Mouse (Mus musculus) forebrain, postnatal 0 days (tissue): ENCODE measurements around the gene Pde11a. TPM values are rescaled to one million over a fixed set of nuclear protein-coding genes. Genes with fewer than 3 reads are reported as not detected.
"Not testable (repeated sequence)": the region's sequence is repeated elsewhere in the genome, so short reads cannot be mapped to it uniquely, and the experiment has no call there.

ENCODE experiments used
- ATAC-seq: fragments of 200-750 bp; cut with Nextera tagmentation; 2 replicates; pipeline ENCODE4 v1.8.0; 2017; ENCODE audit warnings: mild to moderate bottlenecking, moderate library complexity
- DNase-seq: peaks from one replicate; pipeline ENCODE4 v3.0.0-alpha.2; 2015
- H3K27ac ChIP-seq: fragments of 300-500 bp; sonication (generic); 2 replicates; pipeline ENCODE4 v1.5.1; 2014; ENCODE audit warnings: low read depth, mild to moderate bottlenecking, antibody characterized with exemption, low read length, moderate library complexity, mixed read lengths
- H3K27me3 ChIP-seq: fragments of 300-500 bp; sonication (generic); 2 replicates; pipeline ENCODE4 v1.6.1; 2014; ENCODE audit warnings: mild to moderate bottlenecking, low read length, mixed read lengths; ENCODE audit not compliant: insufficient read depth
- H3K36me3 ChIP-seq: fragments of 300-500 bp; sonication (generic); 2 replicates; pipeline ENCODE4 v1.6.1; 2014; ENCODE audit warnings: mild to moderate bottlenecking, moderate library complexity; ENCODE audit not compliant: insufficient read depth
- H3K4me1 ChIP-seq: fragments of 300-500 bp; sonication (generic); 2 replicates; pipeline ENCODE4 v1.6.1; 2014; ENCODE audit warnings: antibody characterized with exemption; ENCODE audit not compliant: insufficient read depth
- H3K4me2 ChIP-seq: fragments of 300-500 bp; sonication (generic); 2 replicates; pipeline ENCODE4 v1.6.1; 2014; ENCODE audit warnings: low read depth, mild to moderate bottlenecking, moderate library complexity
- H3K4me3 ChIP-seq: fragments of 300-500 bp; sonication (generic); 2 replicates; pipeline ENCODE4 v1.5.1; 2014; ENCODE audit warnings: low read depth, low read length, mixed read lengths
- H3K9ac ChIP-seq: fragments of 300-500 bp; sonication (generic); 2 replicates; pipeline ENCODE4 v1.6.1; 2014; ENCODE audit warnings: mild to moderate bottlenecking
- H3K9me3 ChIP-seq: fragments of 300-500 bp; sonication (generic); 2 replicates; pipeline ENCODE4 v1.6.1; 2016; ENCODE audit warnings: low read length
- CTCF ChIP-seq: sonication (generic); IDR thresholded peaks from 2 replicates; pipeline ENCODE4 v1.5.1; 2016; ENCODE audit warnings: antibody characterized with exemption, control low read depth, low read depth
- WGBS: fragments of 180-500 bp; shearing (Covaris S2); extraction: QIAGEN DNeasy Blood & Tissue Kit; methylation state at CpG from one replicate; pipeline ENCODE4 v1.1.7; 2014; 5-methylcytosine and 5-hydroxymethylcytosine counted together
- polyA plus RNA-seq: library from polyadenylated mRNA; unstranded; fragments of >200 nt; fragmentation: Nextera tagmentation; extraction: Ambion mirVana; gene quantifications from 2 replicates; pipeline ENCODE4 v1.2.1, GENCODE M21; 2015
- total RNA-seq: library from RNA; depleted of rRNA; stranded (reverse); fragments of >200 nt; gene quantifications from 2 replicates; pipeline ENCODE4 v1.2.3, GENCODE M21; 2014

Gene Pde11a
- total and polyA plus RNA-seq, 2 experiments from 2014 or later = 0.86 to 1.0 TPM

GRCm38 (mm10) chr2:75988779-75989363, 349.7 kb downstream of the Pde11a start:
- ATAC-seq = peak; percentile 91
- no peak for TF ChIP-seq CTCF
- WGBS = 28% methylated on average over 7 of the region's 7 CpGs

GRCm38 (mm10) chr2:75988378-75988777, 350.2 kb downstream of the Pde11a start:
- peak; percentile 72 for ATAC-seq
- 0 out of 2 replicates have a peak overlapping the region, but pooled peaks have one; percentile 41 for H3K9ac ChIP-seq
- no peaks in the 10 kb centered on the region for H3K27me3 ChIP-seq
- DNase-seq = peak; percentile 57
- no peaks in the 10 kb centered on the region for H3K36me3 ChIP-seq
- peak overlapping the region; percentile 11; the same call in 1 of the 2 replicates for H3K4me2 ChIP-seq
- H3K4me1 ChIP-seq = peaks cover 14% of the 10 kb centered on the region; the same call in 1 of the 2 replicates
- WGBS = 46% methylated on average over 4 of the region's 4 CpGs
- no peaks in the 10 kb centered on the region for H3K9me3 ChIP-seq
- no peak for TF ChIP-seq CTCF
- no peak overlapping the region for H3K4me3 ChIP-seq
- peak overlapping the region; percentile 72 for H3K27ac ChIP-seq

More at GRCm38 (mm10) chr2:75988779-75989363, 349.7 kb downstream of the Pde11a start:
- DNase-seq = peak; percentile 64
- peak overlapping the region; percentile 72 for H3K27ac ChIP-seq
- H3K9me3 ChIP-seq = no peaks in the 10 kb centered on the region
- no peaks in the 10 kb centered on the region for H3K27me3 ChIP-seq
- H3K4me3 ChIP-seq = no peak overlapping the region
- peaks cover 14% of the 10 kb centered on the region; the same call in 1 of the 2 replicates for H3K4me1 ChIP-seq
- no peaks in the 10 kb centered on the region for H3K36me3 ChIP-seq
- H3K9ac ChIP-seq = peak overlapping the region; percentile 41; the same call in 1 of the 2 replicates
- peak overlapping the region; percentile 11; the same call in 1 of the 2 replicates for H3K4me2 ChIP-seq

GRCm38 (mm10) chr2:75987739-75988138, 350.8 kb downstream of the Pde11a start:
- no peaks in the 10 kb centered on the region for H3K9me3 ChIP-seq
- H3K4me3 ChIP-seq = no peak overlapping the region
- ATAC-seq = no peak
- H3K4me1 ChIP-seq = peaks cover 14% of the 10 kb centered on the region; the same call in 1 of the 2 replicates
- no peak overlapping the region for H3K9ac ChIP-seq
- TF ChIP-seq CTCF = no peak
- H3K27ac ChIP-seq = peak overlapping the region; percentile 72
- no peak for DNase-seq
- H3K4me2 ChIP-seq = no peak overlapping the region
- WGBS = 63% methylated on average over 9 of the region's 9 CpGs
- H3K36me3 ChIP-seq = no peaks in the 10 kb centered on the region
- no peaks in the 10 kb centered on the region for H3K27me3 ChIP-seq

DNA sequence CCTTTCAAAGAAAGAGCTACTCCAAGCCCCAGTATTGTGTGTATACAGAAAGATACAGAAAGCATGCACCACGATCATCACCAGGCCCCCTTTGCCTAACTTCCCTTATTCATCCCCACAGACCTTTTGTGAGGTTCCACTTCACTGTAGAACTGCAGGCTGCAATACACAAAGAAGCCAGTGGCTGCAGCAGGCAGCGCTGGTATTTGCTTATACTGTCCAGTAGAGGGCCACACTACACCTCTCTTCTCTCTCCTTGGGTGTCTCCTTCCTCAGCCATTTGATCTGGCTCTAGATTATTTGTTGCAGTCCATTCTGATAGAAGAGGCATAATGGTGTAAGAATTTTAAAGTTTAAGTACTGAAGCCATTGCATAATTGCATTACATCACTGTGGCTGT, 353.4 kb downstream of the Pde11a start:
- DNase-seq (peak; percentile 88), ATAC-seq (peak; percentile 65)
- H3K27ac ChIP-seq = no peak overlapping the region
- no peaks in the 10 kb centered on the region for H3K27me3 ChIP-seq
- no peak overlapping the region for H3K9ac ChIP-seq
- H3K4me3 ChIP-seq = no peak overlapping the region
- H3K4me2 ChIP-seq = 0 out of 2 replicates have a peak overlapping the region, but pooled peaks have one; percentile 4
- H3K36me3 ChIP-seq = no peaks in the 10 kb centered on the region
- WGBS = 2% methylated on average over 2 of the region's 2 CpGs
- H3K9me3 ChIP-seq = no peaks in the 10 kb centered on the region
- peaks cover 17% of the 10 kb centered on the region; the same call in 1 of the 2 replicates for H3K4me1 ChIP-seq
- TF ChIP-seq CTCF = peak; percentile 100

GRCm38 (mm10) chr2:75983847-75984246, 354.7 kb downstream of the Pde11a start:
- Histone ChIP-seq H3K27ac (no peak overlapping the region), H3K36me3 (no peaks in the 10 kb centered on the region), H3K9ac (no peak overlapping the region), H3K4me1 (peaks cover 15% of the 10 kb centered on the region; the same call in 1 of the 2 replicates), H3K4me3 (no peak overlapping the region), H3K4me2 (no peak overlapping the region), H3K27me3 (no peaks in the 10 kb centered on the region), H3K9me3 (no peaks in the 10 kb centered on the region)
- DNase-seq (no peak), ATAC-seq (no peak)
- TF ChIP-seq CTCF = no peak
- 89% methylated on average over 3 of the region's 3 CpGs for WGBS

DNA sequence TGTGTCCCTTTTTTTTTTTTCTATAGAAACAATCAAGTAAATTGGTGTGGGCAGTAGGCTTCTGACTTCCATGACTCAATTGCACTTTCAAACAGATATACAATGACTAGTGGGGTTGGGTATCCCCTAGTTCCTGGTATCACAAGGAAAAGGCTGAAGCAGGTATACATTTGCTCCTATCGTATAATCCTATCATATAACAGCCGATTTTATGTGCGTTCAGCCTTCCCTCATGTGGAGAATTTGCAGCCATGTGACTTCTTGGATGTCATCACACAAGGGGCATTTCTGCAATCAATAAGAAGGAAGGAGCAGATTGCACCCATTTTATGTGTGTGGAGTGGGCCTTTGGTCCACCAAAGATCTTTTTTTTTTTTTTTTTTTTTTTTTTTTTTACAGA, 355.5 kb downstream of the Pde11a start:
- Histone ChIP-seq H3K27ac (no peak overlapping the region), H3K4me1 (peaks cover 8% of the 10 kb centered on the region; the same call in 1 of the 2 replicates), H3K4me3 (no peak overlapping the region), H3K9ac (no peak overlapping the region), H3K9me3 (no peaks in the 10 kb centered on the region), H3K4me2 (no peak overlapping the region), H3K27me3 (no peaks in the 10 kb centered on the region), H3K36me3 (no peaks in the 10 kb centered on the region)
- DNase-seq = no peak
- no peak for TF ChIP-seq CTCF
- no peak for ATAC-seq
- 93% methylated on average over 3 of the region's 3 CpGs for WGBS

DNA sequence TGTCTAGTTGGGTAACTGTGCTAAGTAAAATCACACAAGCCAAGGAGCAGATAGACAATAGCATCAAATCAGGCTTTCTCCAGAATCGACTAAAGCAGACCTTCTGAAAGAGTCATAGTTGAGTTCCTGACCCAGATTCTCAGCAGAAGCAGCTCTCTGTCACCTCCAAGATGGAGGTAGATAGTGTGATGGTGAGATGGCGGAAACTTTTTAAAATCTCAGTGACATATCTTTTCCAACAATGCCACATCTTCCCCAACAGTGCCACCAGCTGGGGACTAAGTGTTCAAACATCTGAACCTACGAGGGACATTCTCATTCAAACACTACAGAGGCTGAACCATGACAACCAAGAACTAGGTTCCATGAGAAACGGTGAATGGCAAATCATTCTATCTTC, 355.9 kb downstream of the Pde11a start:
- DNase-seq (no peak), ATAC-seq (no peak)
- Histone ChIP-seq H3K36me3 (no peaks in the 10 kb centered on the region), H3K4me3 (no peak overlapping the region), H3K27ac (no peak overlapping the region), H3K9ac (no peak overlapping the region), H3K9me3 (no peaks in the 10 kb centered on the region), H3K4me1 (0 out of 2 replicates have a peak, but pooled peaks cover 3% of the 10 kb centered on the region), H3K27me3 (no peaks in the 10 kb centered on the region), H3K4me2 (no peak overlapping the region)
- 0 out of 2 replicates have a peak, but pooled peaks have one; percentile 8 for TF ChIP-seq CTCF
- 95% methylated on average over 4 of the region's 4 CpGs for WGBS

DNA sequence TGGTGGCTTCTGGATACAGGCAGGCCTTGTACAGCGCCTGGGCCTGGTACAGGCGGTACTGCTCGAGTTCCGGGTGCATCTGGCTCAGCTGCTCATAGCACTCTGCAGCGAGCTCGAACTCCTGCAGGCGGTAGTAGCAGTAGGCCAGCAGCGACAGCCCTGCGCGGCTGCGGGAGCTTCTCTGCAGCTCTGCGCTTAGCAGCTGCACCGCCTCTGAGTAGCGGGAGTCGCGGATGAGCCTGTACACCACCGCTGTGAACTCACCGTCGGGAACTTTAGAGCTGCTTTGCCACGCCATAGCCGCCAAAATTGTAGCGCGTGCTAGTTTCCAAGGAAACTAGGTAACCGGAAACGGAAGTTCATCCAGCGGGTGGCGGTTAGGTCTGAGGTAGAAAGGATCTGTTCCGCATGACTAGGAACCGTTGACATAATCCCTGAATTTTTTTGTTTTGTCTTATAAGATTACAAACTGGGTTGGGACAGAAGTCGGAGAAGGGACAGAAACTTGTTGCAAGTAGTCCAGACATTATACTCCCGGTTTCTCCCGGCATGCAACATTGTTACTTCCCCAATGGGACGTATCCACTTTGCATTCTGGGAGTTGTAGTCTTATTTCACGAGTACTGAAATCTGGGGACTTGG, 357.0 kb downstream of the Pde11a start, which contains the start of gene Ttc30a1:
TSS of gene Ttc30a1 (minus strand) at position 528 of the 642 bp plus-strand sequence.
- H3K9me3 ChIP-seq, H3K4me1 ChIP-seq, H3K27me3 ChIP-seq, H3K36me3 ChIP-seq: not testable (repeated sequence)
- H3K4me2 ChIP-seq = peak within 1 kb of the TSS; percentile 60
- peak within 1 kb of the TSS; percentile 40; the same call in 1 of the 2 replicates for H3K27ac ChIP-seq
- H3K4me3 ChIP-seq = peak within 1 kb of the TSS; percentile 50
- DNase-seq (peak; percentile 95), ATAC-seq (peak; percentile 89)
- peak within 1 kb of the TSS; percentile 41; the same call in 1 of the 2 replicates for H3K9ac ChIP-seq
- WGBS = 2% methylated on average over 25 of the region's 34 CpGs

- not testable (repeated sequence) for H3K27ac ChIP-seq, H3K27me3 ChIP-seq, ATAC-seq, DNase-seq, H3K9me3 ChIP-seq, H3K4me1 ChIP-seq, H3K9ac ChIP-seq, H3K36me3 ChIP-seq
- WGBS = 96% methylated on average over 13 of the region's 13 CpGs
- peak overlapping the region; percentile 50; the same call in 1 of the 2 replicates for H3K4me3 ChIP-seq
- peak overlapping the region; percentile 60 for H3K4me2 ChIP-seq
Observed at GRCm38 (mm10) chr2:75980933-75981439, 357.6 kb downstream of the Pde11a start.
